Mouse (Mus musculus) lung, postnatal 0 days (tissue): Measurements from ENCODE around the gene Zfp607b.

Experiments used
- CTCF ChIP-seq: IDR thresholded peaks from 2 replicates; pipeline ENCODE4 v1.5.1; 2016; ENCODE audit warnings: antibody characterized with exemption, mild to moderate bottlenecking
- EP300 ChIP-seq: IDR thresholded peaks from 2 replicates; pipeline ENCODE4 v1.6.1; 2016; ENCODE audit warnings: antibody characterized with exemption, mild to moderate bottlenecking, control low read depth

- no peak for TF ChIP-seq CTCF
- no peak for TF ChIP-seq EP300
These were observed 33.6 kb upstream of the Zfp607b start for GRCm38 (mm10) chr7:27655545-27655944.
